ENCODE assay signal across 8 mouse cellular contexts in the genomic region with DNA sequence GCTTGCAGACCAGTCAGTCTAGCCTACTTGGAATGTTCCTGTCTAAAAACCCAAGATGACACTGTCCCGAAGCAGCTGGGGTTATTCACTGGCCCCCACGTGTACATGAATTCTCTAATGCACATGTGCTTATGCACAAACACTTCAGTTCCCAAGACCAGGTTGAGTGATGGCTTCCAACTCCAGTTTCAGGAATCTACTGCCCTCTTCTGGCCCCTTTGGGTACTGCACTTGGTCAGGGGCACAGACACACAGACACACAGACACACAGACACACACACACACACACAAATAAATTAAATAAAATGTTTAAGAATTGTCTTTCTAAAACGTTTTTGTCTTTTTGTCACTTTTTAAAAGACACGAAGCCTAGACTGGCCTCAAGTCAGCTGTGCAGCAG.
A peak's percentile ranks its signal among the peaks of the same experiment; 100 is the strongest.
DNase-seq lines count a peak whose midpoint lies in the region; ATAC-seq and TF ChIP-seq lines count a peak whose summit lies in the region.
"Had no signal": no experiment of that assay in that cellular context is flagged by ENCODE, and none has a peak within 500 bp of the region (broad histone marks: within the 10 kb centered on the region; RNA-seq: fewer than 3 reads in every experiment).

No protein-coding gene starts in this region.

- no peak overlapping the region for H3K4me3 ChIP-seq in kidney, embryonic 14.5 days (ENCODE audit: low read length)
- no peak overlapping the region for H3K4me3 ChIP-seq in MEL (ENCODE audit: control insufficient read depth in 1 of 2, insufficient read depth in 1 of 2, low read depth in 2 of 2, low read length in 2 of 2)
- H3K4me3 ChIP-seq in small intestine, adult 2 months (ENCODE audit: low read depth, low read length), result no peak overlapping the region
- H3K4me3 ChIP-seq: limb, embryonic 12.5 days had no signal

- no peaks in the 10 kb centered on the region for H3K79me2 ChIP-seq in MEL (ENCODE audit: control insufficient read depth, insufficient read depth, low read length, poor library complexity)

- no peaks in the 10 kb centered on the region for H3K36me3 ChIP-seq in kidney, embryonic 14.5 days (ENCODE audit: control insufficient read depth, insufficient read depth, low read length)
- no peaks in the 10 kb centered on the region for H3K36me3 ChIP-seq in MEL (ENCODE audit: control insufficient read depth in 1 of 2, insufficient read depth in 2 of 2, low read length in 2 of 2)
- H3K36me3 ChIP-seq in small intestine, adult 2 months (ENCODE audit: control insufficient read depth, insufficient read depth, low read length), result no peaks in the 10 kb centered on the region
- H3K36me3 ChIP-seq: limb, embryonic 12.5 days had no signal

- 82% methylated on average over 4 of the region's 4 CpGs for WGBS in kidney, embryonic 14.5 days
- WGBS in small intestine, adult 2 months, result 84% methylated on average over 4 of the region's 4 CpGs

- TF ChIP-seq CTCF in MEL (IDR thresholded peaks at IDR 0.05 in 2 of 3, conservative IDR thresholded peaks at IDR 0.05 in 1 of 3; ENCODE audit: control insufficient read depth in 1 of 3, insufficient read depth in 1 of 3, low read depth in 2 of 3, low read length in 3 of 3, poor library complexity in 1 of 3, severe bottlenecking in 1 of 3), result peak; percentile 64 to 71 (median 69)
- peak; percentile 57; the same call in 1 of the 2 replicates for TF ChIP-seq CTCF in small intestine, adult 2 months (IDR thresholded peaks at IDR 0.05; ENCODE audit: extremely low read depth, insufficient read length, insufficient replicate concordance, low read depth, low read length)

- TF ChIP-seq EP300 in MEL (IDR thresholded peaks at IDR 0.05; ENCODE audit: low read depth in 1 of 2, low read length in 2 of 2), result no peak

- peak; percentile 47 for DNase-seq in kidney, postnatal 10 days
- peak; percentile 62 for DNase-seq in MEL (ENCODE audit: low read depth, low spot score)
- DNase-seq in c-Kit-positive CD71-positive TER-119-negative erythroid progenitor cells, embryonic 14.5 days (ENCODE audit: low read depth), result peak; percentile 2
- DNase-seq in gastrocnemius, postnatal 36 days, result no peak

- TF ChIP-seq POLR2A in MEL (IDR thresholded peaks at IDR 0.05; ENCODE audit: control insufficient read depth in 1 of 2, insufficient read depth in 1 of 2, low read depth in 1 of 2, low read length in 2 of 2, poor library complexity in 1 of 2), result no peak
- no peak for TF ChIP-seq POLR2A in small intestine, adult 2 months (IDR thresholded peaks at IDR 0.05; ENCODE audit: low read depth, low read length)

- no peak overlapping the region for H3K9ac ChIP-seq in kidney, embryonic 14.5 days (ENCODE audit: low read depth, low read length)
- no peak overlapping the region for H3K9ac ChIP-seq in MEL (ENCODE audit: control insufficient read depth, low read depth, low read length, poor library complexity, severe bottlenecking)
- H3K9ac ChIP-seq: limb, embryonic 12.5 days had no signal

- H3K4me2 ChIP-seq in kidney, embryonic 14.5 days (replicated peaks; ENCODE audit: low read depth, low read length), result no peak overlapping the region
- H3K4me2 ChIP-seq: limb, embryonic 12.5 days had no signal

- no peaks in the 10 kb centered on the region for H3K4me1 ChIP-seq in kidney, embryonic 14.5 days (ENCODE audit: control insufficient read depth, insufficient read depth, low read length)
- H3K4me1 ChIP-seq in MEL (ENCODE audit: control insufficient read depth in 1 of 2, insufficient read depth in 2 of 2, low read length in 2 of 2), result no peaks in the 10 kb centered on the region; a peak in 1 of 4 replicates
- no peaks in the 10 kb centered on the region for H3K4me1 ChIP-seq in small intestine, adult 2 months (ENCODE audit: control insufficient read depth, insufficient read depth, insufficient read length, low read length)

- no peaks in the 10 kb centered on the region for H3K9me3 ChIP-seq in kidney, embryonic 14.5 days (ENCODE audit: control insufficient read depth, low read length)
- no peaks in the 10 kb centered on the region for H3K9me3 ChIP-seq in MEL (replicated peaks; ENCODE audit: insufficient read depth, low read length)
- H3K9me3 ChIP-seq: limb, embryonic 12.5 days had no signal

- intact Hi-C loops in gastrocnemius, postnatal 36 days (cut with DNase I), result no loop called here

- ATAC-seq in kidney, embryonic 14.5 days (ENCODE audit: low FRiP score, low TSS enrichment), result no peak
- no peak for ATAC-seq in inflammation-experienced regulatory T-cells, adult 6 months

- peak; percentile 76 for TF ChIP-seq RAD21 in MEL (IDR thresholded peaks at IDR 0.05; ENCODE audit: low read depth, low read length)

- H3K27ac ChIP-seq in kidney, embryonic 14.5 days (ENCODE audit: low read depth, low read length), result no peak overlapping the region
- no peak overlapping the region for H3K27ac ChIP-seq in MEL (ENCODE audit: control insufficient read depth, low read depth, low read length)
- no peak overlapping the region for H3K27ac ChIP-seq in small intestine, adult 2 months (ENCODE audit: insufficient read depth, low read depth, low read length)
- H3K27ac ChIP-seq: limb, embryonic 12.5 days had no signal

- H3K27me3 ChIP-seq in kidney, embryonic 14.5 days (ENCODE audit: control insufficient read depth, insufficient read depth, low read length), result no peaks in the 10 kb centered on the region
- H3K27me3 ChIP-seq in MEL (ENCODE audit: control insufficient read depth in 1 of 2, insufficient read depth in 2 of 2, low read length in 2 of 2), result no peaks in the 10 kb centered on the region
- no peaks in the 10 kb centered on the region for H3K27me3 ChIP-seq in small intestine, adult 2 months (ENCODE audit: control insufficient read depth, insufficient read depth, low read length)
- H3K27me3 ChIP-seq: limb, embryonic 12.5 days had no signal

TF ChIP-seq in MEL, 35 proteins besides CTCF, POLR2A, EP300 and RAD21:
- TF ChIP-seq SIN3A (IDR thresholded peaks at IDR 0.05; ENCODE audit: low read length), result no peak
- TF ChIP-seq SMC3 (IDR thresholded peaks at IDR 0.05; ENCODE audit: low read depth, low read length), result peak; percentile 78
- TF ChIP-seq ZC3H11A (IDR thresholded peaks at IDR 0.05; ENCODE audit: low read depth, low read length), result peak; percentile 84
- TF ChIP-seq NRF1 (IDR thresholded peaks at IDR 0.05; ENCODE audit: insufficient read depth, low read depth, low read length, poor library complexity, severe bottlenecking), result no peak
- TF ChIP-seq CHD2 (IDR thresholded peaks at IDR 0.05; ENCODE audit: low read length), result no peak
- no peak for TF ChIP-seq TAL1 (IDR thresholded peaks at IDR 0.05; ENCODE audit: low read length)

Comparison
In these comparisons a context has a peak if more than half of its experiments do, and no peak if none do; other contexts are left out.
1. DNase-seq: peak in kidney, postnatal 10 days (single experiment), MEL (single experiment) and c-Kit-positive CD71-positive TER-119-negative erythroid progenitor cells, embryonic 14.5 days (single experiment); none in gastrocnemius, postnatal 36 days (0 of 2).